Mouse (Mus musculus) left cerebral cortex, adult 9 months (tissue): Measurements from ENCODE around the gene Trim62.

Source experiments
- DNase-seq, 2 experiments: peaks; one replicate each; pipeline ENCODE4 v3.0.0; 2022; ENCODE audit warnings: low spot score in 2 of 2

Trim62 gene

DNA sequence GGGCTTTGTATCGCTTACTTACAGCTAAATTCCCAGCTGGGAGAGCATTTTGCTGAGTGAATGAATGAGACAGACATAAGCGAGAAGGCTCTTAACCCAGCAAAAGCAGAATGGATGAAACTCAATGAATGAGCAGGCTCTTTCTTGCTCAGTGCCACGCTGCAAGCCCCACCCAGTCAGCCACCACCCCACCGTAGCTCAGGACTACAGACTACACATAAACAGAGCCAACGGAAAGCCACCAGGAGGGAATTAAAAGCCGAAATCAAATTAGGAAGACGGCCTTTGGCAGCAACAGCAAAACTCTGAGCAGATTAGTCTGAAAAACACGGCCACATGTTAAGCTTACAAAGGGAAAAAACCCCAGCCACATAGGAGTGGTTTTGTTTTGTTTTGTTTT lies 75.5 kb downstream of the Trim62 start:
- no peak for DNase-seq

DNA sequence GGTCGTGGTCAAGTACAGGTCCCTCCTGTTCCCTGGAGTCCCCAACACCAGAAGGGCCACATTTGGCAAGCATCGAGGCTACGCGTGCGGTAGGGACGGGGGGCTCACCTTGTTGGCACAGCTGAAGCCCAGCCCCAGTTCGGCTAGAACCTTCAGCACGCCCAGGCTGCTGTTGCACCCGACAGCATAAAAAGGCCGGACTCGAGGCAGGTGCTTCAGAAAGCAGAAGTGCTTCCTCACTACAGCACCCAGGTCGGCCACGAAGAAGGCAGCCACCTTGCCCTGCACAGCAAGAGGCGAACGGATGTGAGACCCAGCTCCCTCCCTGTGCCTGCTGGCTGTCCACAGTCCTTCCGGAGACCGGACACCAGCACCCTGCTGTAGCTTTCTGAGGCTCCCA lies 76.3 kb downstream of the Trim62 start:
- DNase-seq, result no peak
